Mouse (Mus musculus): Measurements from ENCODE around the gene Birc3. TPM values are rescaled to one million over a fixed set of nuclear protein-coding genes. Genes with fewer than 3 reads are reported as not detected.

The Birc3 gene
- total and polyA plus RNA-seq, 3 experiments = 11.6 to 26.5 TPM; not detected in 1

DNA sequence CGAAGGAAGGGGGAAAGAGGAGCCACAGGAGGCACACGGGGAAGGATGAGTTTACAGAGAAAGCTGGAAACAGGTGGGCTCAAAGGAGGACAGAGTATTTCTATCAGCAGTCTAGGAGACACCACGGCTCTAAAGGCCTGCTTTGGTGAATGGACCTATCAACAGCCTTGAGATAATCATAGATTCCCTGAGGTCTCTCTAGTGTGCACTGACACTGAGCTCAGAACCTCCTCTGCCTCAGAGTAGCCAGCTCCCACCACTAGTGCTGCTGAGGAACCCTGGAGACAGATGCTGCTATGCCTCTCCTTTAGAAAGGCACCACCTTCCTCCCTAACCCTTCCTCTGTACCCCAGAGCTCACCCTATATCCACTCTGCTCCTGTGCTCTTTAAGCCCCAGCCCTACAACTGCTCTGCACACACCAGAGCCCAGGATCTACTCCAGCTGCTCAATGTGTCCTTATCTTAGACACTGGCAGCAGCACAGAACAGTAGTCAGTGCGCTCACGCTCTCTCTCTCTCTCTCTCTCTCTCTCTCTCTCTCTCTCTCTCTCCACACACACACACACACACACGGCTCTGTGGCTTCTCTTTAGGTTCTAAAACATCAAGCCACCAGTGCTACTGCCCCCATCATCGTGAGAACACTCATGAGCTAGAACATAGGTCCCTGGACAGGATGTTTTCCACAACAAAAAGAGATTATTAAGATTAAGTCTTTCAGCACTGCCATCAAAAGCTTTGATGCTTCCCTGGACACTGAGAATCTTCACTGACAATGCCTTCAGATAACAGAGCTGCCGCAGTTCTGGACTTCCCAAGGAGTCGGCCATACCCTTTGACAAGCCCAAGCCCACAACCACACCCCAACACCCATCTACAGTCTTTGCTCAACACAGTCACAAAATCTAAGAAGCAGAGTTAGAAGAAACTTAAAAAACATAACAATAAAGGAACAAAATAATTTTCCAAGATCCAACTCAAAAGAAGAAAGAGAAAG lies 43.2 kb downstream of the Birc3 start (continued):
- 0 out of 2 replicates have a peak, but pooled peaks have one; percentile 47 for TF ChIP-seq MAFK (IDR thresholded peaks at IDR 0.05; ENCODE audit: borderline replicate concordance, low read depth, low read length)
- 0 out of 2 replicates have a peak, but pooled peaks have one; percentile 32 for TF ChIP-seq ELF1 (IDR thresholded peaks at IDR 0.05; ENCODE audit: low read depth, low read length)
- TF ChIP-seq TAL1 (IDR thresholded peaks at IDR 0.05; ENCODE audit: low read length) = peak; percentile 75
- TF ChIP-seq MEF2A (IDR thresholded peaks at IDR 0.05; ENCODE audit: extremely low read depth, insufficient replicate concordance, low read depth, low read length, poor library complexity, severe bottlenecking) = peak; percentile 47; the same call in 1 of the 2 replicates
- peak; percentile 56; the same call in 1 of the 2 replicates for TF ChIP-seq BHLHE40 (IDR thresholded peaks at IDR 0.05; ENCODE audit: borderline replicate concordance, low read depth, low read length)
- TF ChIP-seq CHD1 (IDR thresholded peaks at IDR 0.05; ENCODE audit: low read depth, low read length) = peak; percentile 88; the same call in 1 of the 2 replicates
- peak; percentile 66 for TF ChIP-seq HCFC1 (IDR thresholded peaks at IDR 0.05; ENCODE audit: low read depth, low read length)
- TF ChIP-seq ZNF384 (IDR thresholded peaks at IDR 0.05; ENCODE audit: low read depth, low read length) = peak; percentile 41
- peak; percentile 51; the same call in 1 of the 2 replicates for TF ChIP-seq CHD2 (IDR thresholded peaks at IDR 0.05; ENCODE audit: low read length)
- TF ChIP-seq POLR2AphosphoS2 (IDR thresholded peaks at IDR 0.05; ENCODE audit: low read length) = no peak
- peak; percentile 33 for TF ChIP-seq SMC3 (IDR thresholded peaks at IDR 0.05; ENCODE audit: low read depth, low read length)
- peak; percentile 89; the same call in 1 of the 2 replicates for TF ChIP-seq MAZ (IDR thresholded peaks at IDR 0.05; ENCODE audit: low read depth, low read length)
- no peak for TF ChIP-seq ZC3H11A (IDR thresholded peaks at IDR 0.05; ENCODE audit: low read depth, low read length)
- TF ChIP-seq GATA1 (IDR thresholded peaks at IDR 0.05; ENCODE audit: low read depth, low read length) = peak; percentile 81
- TF ChIP-seq EP300 (IDR thresholded peaks at IDR 0.05; ENCODE audit: low read depth in 1 of 2, low read length in 2 of 2) = peak; percentile 76 to 85

DNA sequence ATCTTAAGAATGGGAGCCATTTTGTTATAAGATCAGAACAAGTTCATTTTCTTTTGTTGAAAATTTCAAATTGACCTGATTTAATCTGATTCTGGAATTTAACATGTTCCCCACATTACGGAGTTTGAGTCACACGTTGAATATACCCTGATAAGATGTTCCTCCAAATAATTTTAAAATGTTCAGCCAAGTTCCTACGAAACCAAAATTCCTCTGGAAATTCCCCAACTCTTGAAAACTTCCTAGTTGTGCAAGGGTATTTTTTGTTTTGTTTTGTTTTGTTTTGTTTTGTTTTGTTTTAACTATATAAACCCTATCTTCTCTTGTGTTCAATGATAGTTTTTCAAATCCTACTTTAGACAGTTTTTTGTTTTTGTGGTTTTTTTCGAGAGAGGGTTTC lies 44.3 kb downstream of the Birc3 start:
- no peak for DNase-seq (ENCODE audit: low read depth, low spot score)
- peak overlapping the region; percentile 29; the same call in 1 of the 2 replicates for H3K27ac ChIP-seq (ENCODE audit: control insufficient read depth, low read depth, low read length)

More for the DNA sequence above, 44.3 kb downstream of the Birc3 start:
- Histone ChIP-seq H3K36me3 (ENCODE audit: control insufficient read depth in 1 of 2, insufficient read depth in 2 of 2, low read length in 2 of 2) (peaks cover 4 to 50% of the 10 kb centered on the region in 2 experiments), H3K9ac (ENCODE audit: control insufficient read depth, low read depth, low read length, poor library complexity, severe bottlenecking) (no peak overlapping the region), H3K4me1 (ENCODE audit: control insufficient read depth in 1 of 2, insufficient read depth in 2 of 2, low read length in 2 of 2) (peaks cover 23 to 27% of the 10 kb centered on the region in 2 experiments), H3K79me2 (ENCODE audit: control insufficient read depth, insufficient read depth, low read length, poor library complexity) (peaks cover 45% of the 10 kb centered on the region), H3K9me3 (replicated peaks; ENCODE audit: insufficient read depth, low read length) (no peaks in the 10 kb centered on the region), H3K4me3 (ENCODE audit: control insufficient read depth in 1 of 2, insufficient read depth in 1 of 2, low read depth in 2 of 2, low read length in 2 of 2) (no peak overlapping the region; a peak in 1 of 4 replicates), H3K27me3 (ENCODE audit: control insufficient read depth in 1 of 2, insufficient read depth in 2 of 2, low read length in 2 of 2) (no peaks in the 10 kb centered on the region)
- no peak for TF ChIP-seq NELFE (IDR thresholded peaks at IDR 0.05; ENCODE audit: low read depth, low read length)
- TF ChIP-seq RCOR1 (IDR thresholded peaks at IDR 0.05; ENCODE audit: low read depth, low read length) = no peak
- no peak for TF ChIP-seq TBP (IDR thresholded peaks at IDR 0.05; ENCODE audit: low read depth, low read length)
- no peak for TF ChIP-seq SMC3 (IDR thresholded peaks at IDR 0.05; ENCODE audit: low read depth, low read length)
- TF ChIP-seq ETS1 (IDR thresholded peaks at IDR 0.05; ENCODE audit: low read depth, low read length) = no peak
- TF ChIP-seq MEF2A (IDR thresholded peaks at IDR 0.05; ENCODE audit: extremely low read depth, insufficient replicate concordance, low read depth, low read length, poor library complexity, severe bottlenecking) = no peak
- no peak for TF ChIP-seq POLR2AphosphoS2 (IDR thresholded peaks at IDR 0.05; ENCODE audit: low read length)
- TF ChIP-seq ZMIZ1 (IDR thresholded peaks at IDR 0.05; ENCODE audit: low read depth, low read length) = no peak
